17 mouse cellular contexts compared by ENCODE assay signal in genomic region chr17:5262788-5263187, GRCm38 (mm10).
"Had no signal": no experiment of that assay in that cellular context is flagged by ENCODE, and none has a peak within 500 bp of the region (broad histone marks: within the 10 kb centered on the region; RNA-seq: fewer than 3 reads in every experiment).

No protein-coding gene starts in this region.

- DNase-seq: kidney, adult 2 months; kidney, postnatal 25 days; lung, postnatal 36 days; right cerebral cortex, adult 18-20 months; right cerebral cortex, postnatal 14 days; right cerebral cortex, postnatal 4 days; thymus, postnatal 25 days had no signal

- H3K27me3 ChIP-seq: liver, embryonic 15.5 days; lung, embryonic 15.5 days; midbrain, embryonic 15.5 days; neural tube, embryonic 12.5 days; neural tube, embryonic 15.5 days had no signal

- H3K27ac ChIP-seq: kidney, postnatal 0 days; liver, embryonic 15.5 days; lung, embryonic 15.5 days; midbrain, embryonic 12.5 days; midbrain, embryonic 15.5 days; neural tube, embryonic 12.5 days; neural tube, embryonic 15.5 days; stomach, postnatal 0 days had no signal

- H3K4me2 ChIP-seq: liver, embryonic 11.5 days; liver, embryonic 15.5 days; lung, embryonic 15.5 days; midbrain, embryonic 12.5 days; midbrain, embryonic 15.5 days; neural tube, embryonic 12.5 days; neural tube, embryonic 15.5 days had no signal

- H3K4me3 ChIP-seq: liver, embryonic 15.5 days; lung, embryonic 15.5 days; midbrain, embryonic 12.5 days; midbrain, embryonic 15.5 days; neural tube, embryonic 12.5 days; neural tube, embryonic 15.5 days had no signal

- ATAC-seq: intestine, postnatal 0 days had no signal
